Mouse (Mus musculus) cerebellum, adult 18-20 months (tissue): ENCODE data around the gene Clcn1.

Experiments used
- DNase-seq, 2 experiments: peaks; one replicate each; pipeline ENCODE4 v3.0.0; 2021

Clcn1 gene

GRCm38 (mm10) chr6:42309816-42310378 is 23.4 kb downstream of the Clcn1 start:
- peak; percentile 55 to 56 for DNase-seq

DNA sequence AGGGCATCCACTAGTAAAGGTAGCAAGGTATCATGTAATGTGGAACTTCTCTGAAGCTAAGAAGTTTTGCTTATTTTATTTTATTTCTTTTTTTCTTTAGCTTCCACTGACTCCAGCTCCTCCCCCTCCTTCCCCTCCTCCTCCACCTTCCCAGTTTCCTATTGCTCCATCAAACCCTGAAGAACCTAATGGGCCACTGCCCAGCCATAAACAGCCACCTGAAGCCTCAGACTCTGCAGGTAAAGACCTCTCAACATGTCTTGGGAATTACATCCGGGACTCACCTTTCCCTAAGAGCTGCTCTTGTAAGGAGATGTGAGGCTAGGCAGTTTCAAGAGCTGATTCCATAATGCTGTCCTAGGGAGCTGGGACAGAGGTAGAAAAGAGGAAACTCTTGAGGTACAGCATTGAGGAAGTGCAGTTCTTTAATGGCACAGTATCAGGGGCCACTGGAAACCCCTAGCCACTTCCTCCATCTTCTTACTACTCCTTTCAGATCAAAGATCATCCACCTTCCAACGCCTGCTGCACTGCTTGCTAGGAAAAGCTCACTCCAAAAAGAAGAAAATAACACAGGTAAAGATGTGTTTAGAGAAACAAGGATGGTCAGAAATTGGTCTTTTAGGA is 24.1 kb downstream of the Clcn1 start:
- no peak for DNase-seq

- DNase-seq: peak in 1 of 2 experiments; percentile 48
These were observed 31.8 kb downstream of the Clcn1 start for GRCm38 (mm10) chr6:42318293-42318692.

GRCm38 (mm10) chr6:42323371-42324066 is 37.0 kb downstream of the Clcn1 start:
- DNase-seq: peak; percentile 50

GRCm38 (mm10) chr6:42324067-42324481 is 37.6 kb downstream of the Clcn1 start:
- DNase-seq: peak in 1 of 2 experiments; percentile 71

GRCm38 (mm10) chr6:42324482-42325267 is 38.2 kb downstream of the Clcn1 start, which contains the start of gene Fam131b:
TSS of gene Fam131b (minus strand) at chr6:42324643.
- DNase-seq: peak; percentile 85 to 89

- DNase-seq: peak; percentile 87 to 89
These were observed 38.8 kb downstream of the Clcn1 start for GRCm38 (mm10) chr6:42325268-42325609.

DNA sequence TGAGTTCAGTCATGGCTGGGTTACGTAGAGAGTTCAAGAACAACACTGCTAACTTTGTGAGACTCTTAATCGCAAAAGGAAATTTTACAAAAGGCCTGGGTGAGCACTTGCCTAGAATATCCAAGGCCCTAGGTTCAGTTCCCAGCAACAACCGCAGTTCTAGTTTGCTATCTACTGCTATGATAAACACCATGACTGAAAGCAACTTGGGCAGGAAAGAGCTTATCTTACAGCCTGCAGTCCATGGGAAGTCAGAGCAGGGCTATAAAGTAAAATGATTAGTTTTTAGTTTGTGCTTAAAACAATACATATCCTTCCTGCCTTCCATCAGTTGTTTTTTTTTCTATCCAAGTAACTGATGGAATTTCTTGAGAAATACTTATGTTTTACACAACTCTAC is 40.0 kb downstream of the Clcn1 start:
- DNase-seq: no peak

- no peak for DNase-seq
These were observed 42.3 kb downstream of the Clcn1 start for GRCm38 (mm10) chr6:42328757-42329156.

DNA sequence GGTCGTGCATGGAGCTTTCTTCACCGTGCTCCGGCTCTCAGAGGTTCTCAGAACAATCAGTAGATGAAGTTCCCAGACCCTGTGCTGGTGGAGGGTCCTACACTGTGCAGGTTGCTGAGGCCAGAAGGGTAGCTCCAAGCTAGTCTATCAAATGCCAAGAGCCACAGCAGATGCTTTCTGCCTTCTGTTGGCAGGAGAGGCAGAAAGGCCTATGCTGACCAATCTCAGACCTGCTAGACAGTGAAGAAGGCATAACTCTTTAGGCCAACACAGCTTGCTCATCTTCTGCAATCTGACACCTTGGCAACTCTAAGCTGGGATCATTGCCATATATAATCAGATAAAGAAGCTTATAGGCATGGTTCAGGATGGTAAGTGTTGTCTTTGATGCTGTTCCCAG is 43.7 kb downstream of the Clcn1 start:
- DNase-seq: peak; percentile 57 to 71

GRCm38 (mm10) chr6:42330946-42331345 is 44.5 kb downstream of the Clcn1 start:
- no peak for DNase-seq

GRCm38 (mm10) chr6:42339189-42339588 is 52.7 kb downstream of the Clcn1 start:
- no peak for DNase-seq

- DNase-seq: no peak
These were observed 53.5 kb downstream of the Clcn1 start for GRCm38 (mm10) chr6:42339981-42340380.

DNA sequence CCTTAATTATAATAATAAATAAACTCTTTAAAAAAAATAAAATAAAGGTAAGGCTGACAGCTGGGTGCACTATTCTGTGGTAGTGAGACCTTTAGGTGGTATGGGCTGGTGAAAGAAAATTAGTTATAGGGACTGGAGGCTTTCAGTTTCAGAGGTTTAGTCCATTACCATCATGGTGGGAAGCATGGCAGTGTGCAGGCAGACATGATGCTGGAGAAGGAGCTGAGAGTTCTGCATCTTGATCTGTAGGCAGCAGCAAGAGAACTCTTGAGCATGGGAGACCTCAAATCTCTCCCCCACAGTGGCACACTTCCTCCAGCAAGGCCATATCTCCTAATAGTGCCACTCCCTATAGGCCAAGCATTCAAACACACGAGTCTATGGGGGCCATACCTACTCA is 55.7 kb downstream of the Clcn1 start:
- no peak for DNase-seq

- DNase-seq: peak; percentile 89 to 95
These were observed 57.1 kb downstream of the Clcn1 start for GRCm38 (mm10) chr6:42343361-42344120.

DNA sequence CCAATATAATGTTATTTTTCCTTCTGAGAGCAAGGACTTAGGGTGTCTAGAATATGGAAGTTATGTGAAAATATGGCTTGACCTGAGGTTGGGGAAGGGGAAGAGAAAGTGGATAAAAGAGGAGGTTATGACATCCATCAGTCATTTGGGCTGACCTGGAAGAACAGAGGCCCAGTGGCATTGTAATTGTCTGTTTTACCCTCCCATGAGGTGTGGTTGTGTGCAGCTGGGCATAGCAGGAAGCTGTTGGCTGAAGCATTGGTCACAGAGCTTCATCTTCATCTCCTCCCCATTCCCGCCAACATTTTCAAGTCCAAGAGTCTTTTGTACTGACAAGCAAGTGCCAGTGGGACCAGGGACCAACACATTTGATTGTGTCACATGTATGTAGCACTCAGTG is 57.8 kb downstream of the Clcn1 start:
- peak in 1 of 2 experiments; percentile 1 for DNase-seq

DNA sequence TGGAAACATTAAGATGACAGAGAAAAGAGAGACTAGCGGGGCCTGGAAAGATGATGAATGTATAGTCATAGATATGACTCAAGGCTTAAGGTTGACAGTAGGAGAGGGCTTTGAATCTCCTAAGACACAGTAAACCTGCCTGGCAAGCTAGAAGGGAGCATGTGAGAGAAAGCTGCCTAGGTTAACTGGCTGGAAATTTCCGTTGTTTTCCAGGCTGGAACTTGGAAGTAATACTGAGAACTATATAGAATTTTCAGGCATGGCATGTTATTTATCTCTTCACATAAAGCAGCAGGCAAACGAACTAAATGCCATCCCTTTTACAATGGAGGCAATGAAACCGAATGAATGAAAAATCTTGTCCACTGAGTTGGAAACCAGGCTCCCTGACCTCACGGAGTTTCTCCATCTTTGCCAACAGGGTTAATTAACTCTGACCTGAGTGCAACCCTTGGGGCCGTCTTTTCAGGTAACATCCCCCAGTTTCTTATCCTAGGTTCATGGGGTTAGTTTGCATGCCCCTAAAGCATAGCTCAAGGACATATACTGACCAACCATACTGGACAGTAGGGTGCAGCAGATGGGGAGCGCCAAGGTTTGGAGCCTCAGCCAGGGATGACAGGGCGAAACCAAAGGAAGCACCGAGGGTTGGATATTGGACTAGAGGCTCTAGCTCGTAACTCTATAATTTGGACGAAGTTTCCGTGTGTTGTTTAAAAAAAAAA is 62.0 kb downstream of the Clcn1 start:
- DNase-seq: peak; percentile 66 to 75

- peak; percentile 82 to 83 for DNase-seq
These were observed 62.5 kb downstream of the Clcn1 start for GRCm38 (mm10) chr6:42349006-42349425.

DNA sequence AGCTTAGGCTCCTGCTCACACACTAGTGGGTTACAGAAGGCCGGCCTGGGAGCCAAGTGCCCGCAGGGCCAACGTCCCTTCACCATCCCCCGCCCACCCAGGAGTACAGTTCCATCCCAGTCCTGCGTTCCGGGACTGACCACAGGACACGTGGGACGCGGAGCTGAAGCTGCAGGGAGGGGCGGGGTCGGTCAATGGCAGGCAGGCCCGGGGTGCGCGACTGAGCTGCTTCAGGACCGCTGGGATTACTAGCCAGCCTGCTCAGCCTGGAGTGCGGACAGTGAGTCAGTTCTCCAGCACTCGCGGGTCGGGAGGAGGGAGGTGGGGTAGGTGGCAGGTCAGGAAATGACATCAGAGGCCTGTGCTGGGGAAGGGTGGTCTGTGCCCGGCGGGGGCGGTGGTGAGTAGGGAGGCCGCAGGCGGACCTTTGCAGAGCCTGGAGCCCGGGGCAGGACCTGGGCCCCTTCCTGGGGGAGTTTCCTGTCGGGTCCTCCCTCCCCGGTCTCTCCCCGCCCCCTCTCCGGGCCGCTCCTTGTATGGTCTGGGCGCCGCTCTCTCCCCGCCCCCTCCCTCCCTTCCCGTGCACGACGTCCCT is 63.0 kb downstream of the Clcn1 start, which contains the start of gene Zyx:
TSS of gene Zyx (plus strand) at position 205 of the 595 bp plus-strand sequence.
- peak; percentile 90 to 95 for DNase-seq

GRCm38 (mm10) chr6:42350021-42350967 is 63.8 kb downstream of the Clcn1 start:
- DNase-seq: peak; percentile 67 to 80
